Mouse (Mus musculus) left cerebral cortex, postnatal 25 days (tissue): ENCODE data around the gene Sbf2. TPM values are rescaled to one million over a fixed set of nuclear protein-coding genes. Genes with fewer than 3 reads are reported as not detected.

Source experiments
- DNase-seq, 2 experiments: peaks; one replicate each; pipeline ENCODE4 v3.0.0; 2022; ENCODE audit warnings: low spot score in 2 of 2, mixed read lengths in 1 of 2
- intact Hi-C: fragments of 180-260 bp; cut with DNase I; formaldehyde crosslinking; loops from one replicate; pipeline ENCODE4 v1.15.1; 2025
- total RNA-seq, 2 experiments: library from RNA; stranded (reverse); gene quantifications; 2 replicates each; pipeline ENCODE4 v1.2.3; 2021

Gene Sbf2
- total RNA-seq, 2 experiments from 2014 or later = 58.3 to 70.2 TPM

DNA sequence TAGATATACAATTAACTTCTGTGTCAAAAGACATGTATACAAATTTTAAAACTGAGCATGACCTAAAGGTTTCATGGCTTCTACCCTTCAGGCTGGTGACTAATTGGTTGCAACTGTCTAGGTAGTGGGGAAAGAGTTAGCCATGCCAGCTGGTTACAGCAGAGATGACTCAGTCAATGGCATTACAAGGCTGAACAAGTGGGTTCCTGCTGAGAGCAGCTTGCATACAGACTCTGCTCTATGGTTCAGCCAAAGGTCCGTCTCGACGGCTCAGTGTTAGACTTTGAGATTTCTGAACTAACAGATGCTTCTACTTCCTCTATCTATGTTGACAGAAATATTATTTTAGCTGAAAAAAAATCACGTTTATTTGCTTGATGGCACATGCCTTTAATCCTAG, 277.1 kb downstream of the Sbf2 start:
- peak in 1 of 2 experiments; percentile 39 for DNase-seq
- intact Hi-C loops = no loop called here

GRCm38 (mm10) chr7:110325381-110326110, 289.2 kb downstream of the Sbf2 start:
- intact Hi-C loops = no loop called here
- no peak for DNase-seq

GRCm38 (mm10) chr7:110324852-110325251, 289.9 kb downstream of the Sbf2 start:
- intact Hi-C loops = no loop called here

DNA sequence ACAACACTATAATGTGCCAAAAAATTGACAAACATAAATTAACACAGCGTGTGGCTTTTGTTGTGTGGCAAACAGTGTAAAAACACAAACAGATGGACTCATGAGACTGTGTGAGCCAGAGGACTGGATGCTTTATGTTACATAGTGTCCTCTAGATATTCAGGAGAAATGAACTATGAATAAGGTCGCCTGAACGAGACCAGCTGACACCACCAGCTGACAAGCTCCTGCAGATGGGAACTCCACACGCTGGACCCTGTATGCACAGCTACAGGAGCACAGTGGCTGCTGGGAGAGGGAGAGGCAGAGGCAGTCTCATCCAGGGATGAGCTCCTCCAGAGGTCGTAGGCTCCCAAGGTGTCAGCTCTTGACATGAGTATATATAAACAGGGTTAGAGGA, 293.6 kb downstream of the Sbf2 start:
- intact Hi-C loops = no loop called here
- no peak for DNase-seq

More at GRCm38 (mm10) chr7:110324852-110325251, 289.9 kb downstream of the Sbf2 start:
- DNase-seq = no peak

- DNase-seq = no peak
These were observed 295.7 kb downstream of the Sbf2 start for GRCm38 (mm10) chr7:110318971-110319519.

DNA sequence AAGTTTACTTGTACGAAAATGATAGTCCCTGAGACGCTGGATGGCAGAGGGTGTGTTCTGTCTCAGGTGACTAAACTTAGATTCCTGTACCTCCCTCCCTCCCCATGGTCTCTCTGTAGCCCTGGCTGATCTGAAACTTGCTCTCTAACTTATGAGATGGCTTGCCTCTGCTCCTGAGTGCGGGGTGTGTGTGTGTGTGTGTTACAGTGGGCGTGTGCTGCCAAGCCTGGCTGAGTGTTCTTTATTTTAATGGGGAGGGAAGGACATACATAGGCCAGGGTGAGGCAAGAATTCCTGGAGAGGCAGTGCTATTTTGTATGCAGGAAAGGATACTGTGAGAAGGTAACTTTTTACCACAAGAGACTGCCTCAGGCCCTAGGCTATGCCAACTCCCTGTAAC, 297.3 kb downstream of the Sbf2 start:
- intact Hi-C loops = no loop called here
- DNase-seq = no peak

More at GRCm38 (mm10) chr7:110318971-110319519, 295.7 kb downstream of the Sbf2 start:
- intact Hi-C loops = no loop called here

DNA sequence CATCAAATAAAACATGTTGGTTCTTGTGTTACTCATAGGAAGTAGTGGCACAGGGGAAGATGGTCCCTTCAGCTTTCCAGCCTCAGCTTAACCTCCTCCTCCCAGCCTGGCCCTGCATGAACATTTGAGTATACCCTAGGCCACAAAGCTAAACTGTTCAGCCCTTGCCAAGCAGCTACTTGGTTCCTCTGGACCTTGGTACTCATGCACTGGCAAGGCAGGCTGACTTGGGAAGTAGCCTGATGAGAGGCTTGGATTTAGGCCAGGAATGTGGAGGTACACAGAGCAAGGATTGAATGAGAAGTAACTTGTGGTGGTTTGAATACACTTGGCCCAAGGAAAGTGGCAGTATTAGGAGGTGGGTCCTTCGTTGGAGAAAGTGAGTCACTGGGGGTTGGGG, 299.4 kb downstream of the Sbf2 start:
- intact Hi-C loops = no loop called here
- DNase-seq = no peak

- DNase-seq = no peak
- intact Hi-C loops = no loop called here
These were observed 300.3 kb downstream of the Sbf2 start for GRCm38 (mm10) chr7:110314401-110314890.

DNA sequence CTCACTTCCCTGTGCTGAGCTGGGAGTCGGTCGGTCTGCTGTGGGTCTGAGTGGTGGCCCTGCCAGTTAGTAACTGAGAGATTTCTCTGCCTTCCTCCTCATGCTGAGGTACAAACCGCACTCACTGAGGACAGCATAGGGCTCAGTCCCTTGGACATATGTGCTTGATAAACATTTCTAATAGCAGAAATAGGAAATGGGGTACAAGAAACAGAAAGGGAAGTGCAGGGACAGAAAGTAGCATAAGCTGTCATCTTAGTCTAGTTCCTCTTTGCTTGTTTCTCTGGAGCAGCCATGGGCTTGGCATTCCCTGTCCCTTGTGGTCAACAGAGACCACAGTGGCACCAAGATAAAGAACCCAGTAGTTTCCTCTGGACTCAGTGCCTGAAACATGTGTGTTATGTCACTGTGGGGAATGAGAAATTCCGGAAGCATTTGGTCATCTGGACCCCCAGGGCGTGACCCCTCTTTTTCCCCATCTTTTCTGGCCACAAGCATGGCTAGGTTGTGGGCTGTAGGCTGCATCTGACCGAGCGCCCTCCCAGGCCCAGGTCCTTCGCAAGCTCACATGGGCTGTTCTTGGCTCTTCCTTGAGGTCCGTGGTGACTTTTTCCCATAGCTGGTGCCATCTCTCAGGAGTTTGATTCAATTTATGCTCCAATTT, 301.2 kb downstream of the Sbf2 start:
- intact Hi-C loops = no loop called here
- DNase-seq = peak in 1 of 2 experiments; percentile 8

DNA sequence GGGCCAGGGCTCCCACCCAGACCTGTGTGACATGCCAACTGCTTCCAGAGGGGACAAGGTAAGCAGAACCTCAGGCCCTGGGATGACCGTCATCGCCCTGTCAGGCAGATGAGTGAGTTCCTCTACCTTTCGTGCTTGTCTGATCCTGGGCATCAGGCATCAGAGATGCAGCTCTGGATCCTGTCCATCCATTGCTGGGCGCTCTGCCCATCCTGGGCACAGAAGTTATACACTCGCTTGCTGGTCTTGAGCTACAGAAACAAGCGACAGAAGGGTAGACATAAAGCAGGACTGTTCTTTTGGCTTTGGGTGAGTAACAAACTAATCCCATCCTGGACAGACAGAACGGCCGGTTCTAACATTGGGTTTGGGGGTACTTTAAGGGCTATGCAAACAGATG, 305.5 kb downstream of the Sbf2 start:
- intact Hi-C loops = no loop called here
- no peak for DNase-seq

GRCm38 (mm10) chr7:110307741-110308140, 307.0 kb downstream of the Sbf2 start:
- intact Hi-C loops = no loop called here
- DNase-seq = no peak

GRCm38 (mm10) chr7:110306281-110306680, 308.4 kb downstream of the Sbf2 start:
- intact Hi-C loops = no loop called here
- DNase-seq = no peak

GRCm38 (mm10) chr7:110305486-110305885, 309.2 kb downstream of the Sbf2 start:
- DNase-seq = no peak

DNA sequence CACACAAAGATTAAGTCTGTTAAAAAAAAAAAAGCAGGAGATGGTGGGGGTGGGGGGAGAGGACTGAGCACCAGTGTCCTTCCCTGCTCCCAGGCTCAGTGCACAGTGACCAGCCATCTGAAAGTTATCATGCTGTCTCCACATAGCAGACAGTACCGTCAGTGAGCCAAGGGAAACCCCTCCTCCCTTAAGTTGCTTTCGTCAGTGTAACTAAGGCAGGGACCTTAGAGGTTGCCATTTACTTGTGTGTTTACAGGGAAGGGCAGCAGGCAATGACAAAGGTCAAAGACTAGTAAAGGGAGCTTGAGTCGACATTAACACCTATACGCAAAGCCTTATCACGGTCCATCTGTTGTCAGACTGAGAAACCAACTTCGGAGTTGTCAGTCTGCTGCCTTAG, 311.8 kb downstream of the Sbf2 start:
- intact Hi-C loops = no loop called here
- no peak for DNase-seq

More at GRCm38 (mm10) chr7:110305486-110305885, 309.2 kb downstream of the Sbf2 start:
- intact Hi-C loops = no loop called here

DNA sequence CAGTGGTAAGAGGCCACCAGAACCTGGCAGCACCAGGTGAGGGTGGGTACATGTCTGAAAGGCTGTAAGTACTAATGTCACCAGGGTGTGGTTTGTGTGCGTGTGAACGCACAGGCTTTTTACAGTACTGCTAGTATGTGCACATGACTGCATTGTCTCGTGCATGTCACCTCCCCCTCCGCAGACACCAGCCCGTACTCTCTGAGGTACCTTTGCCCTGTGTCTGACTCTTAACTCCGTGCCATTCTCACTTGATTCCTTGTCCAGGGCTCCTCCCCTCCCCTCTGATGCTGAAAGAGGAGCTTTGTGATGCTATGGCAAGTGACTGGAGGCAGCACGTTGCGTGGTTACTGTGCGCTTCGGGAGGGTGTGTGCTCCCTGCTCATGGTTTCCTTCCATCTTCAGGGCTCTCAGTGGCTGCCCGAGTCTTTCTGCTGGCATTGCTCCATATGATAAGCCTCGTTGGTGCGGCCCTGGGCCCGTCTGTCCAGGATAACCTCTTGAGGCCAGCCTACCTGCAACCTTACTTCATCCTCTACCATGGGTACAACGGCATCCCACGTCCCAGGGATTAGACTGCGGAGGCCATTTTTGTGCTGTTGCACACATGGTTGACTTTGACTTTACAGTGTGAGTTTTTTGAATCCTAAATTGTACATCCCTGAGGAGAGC, 315.8 kb downstream of the Sbf2 start:
- intact Hi-C loops = no loop called here
- no peak for DNase-seq

DNA sequence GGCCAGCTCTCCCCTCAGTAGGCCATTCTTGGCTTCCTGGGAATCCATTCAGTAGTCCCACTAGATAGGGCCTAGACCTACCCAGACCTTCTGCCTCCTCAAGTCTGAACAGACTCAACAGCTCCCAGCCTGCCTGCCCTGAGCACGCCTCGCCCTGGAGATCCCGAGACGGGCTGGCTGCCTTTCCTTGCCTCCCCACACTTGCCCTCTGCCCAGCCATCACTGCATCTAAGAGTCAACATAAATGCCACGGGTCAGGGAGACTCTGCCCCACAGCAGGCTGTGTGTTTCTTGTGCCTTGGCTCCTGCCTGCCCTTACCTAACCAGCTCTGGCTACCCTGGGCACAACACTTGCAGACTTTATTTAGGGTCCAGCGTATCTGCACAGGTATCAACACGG, 316.6 kb downstream of the Sbf2 start:
- intact Hi-C loops = no loop called here
- DNase-seq = no peak

GRCm38 (mm10) chr7:110297611-110298010, 317.1 kb downstream of the Sbf2 start:
- DNase-seq = no peak
- intact Hi-C loops = no loop called here

DNA sequence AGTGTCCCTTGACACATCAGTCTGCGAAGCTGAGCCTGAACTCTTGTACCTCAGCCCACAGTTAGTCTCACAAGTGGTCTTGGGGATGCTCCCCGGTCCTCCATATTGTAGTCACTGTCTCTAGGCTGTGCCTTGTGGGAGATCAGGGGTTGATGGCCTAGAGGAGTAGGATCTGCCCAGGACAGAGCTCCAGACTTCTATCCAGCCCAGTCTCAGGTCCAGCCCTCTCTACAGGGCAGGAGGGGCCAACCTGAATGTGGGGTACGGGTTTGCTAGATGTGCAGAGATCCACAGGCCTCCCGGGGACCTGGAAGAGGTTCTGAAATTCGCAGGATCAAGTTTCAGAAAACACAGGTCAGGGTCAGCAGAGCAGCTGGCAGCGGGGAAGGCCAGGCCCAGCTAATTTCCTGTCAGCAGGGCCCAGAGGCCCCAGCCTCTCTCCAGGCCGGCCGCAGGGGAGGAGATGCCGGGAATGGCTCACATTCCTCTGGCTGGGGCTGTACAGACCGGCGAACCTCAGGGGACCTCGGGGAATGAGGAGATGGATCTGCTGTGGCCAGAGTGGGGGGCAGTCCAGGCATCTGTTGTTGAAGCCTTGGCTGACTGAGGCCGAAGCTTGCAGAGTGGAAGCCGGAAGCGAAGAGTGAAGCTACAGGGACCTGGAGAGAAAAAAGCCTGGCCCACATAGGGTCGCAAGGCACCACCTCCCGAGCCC, 317.7 kb downstream of the Sbf2 start:
- intact Hi-C loops = no loop called here
- no peak for DNase-seq

GRCm38 (mm10) chr7:110289647-110290046, 325.1 kb downstream of the Sbf2 start:
- no peak for DNase-seq
- intact Hi-C loops = loop anchor here (5.0 kb wide), 2 partner anchors 258 to 513 kb away; no protein-coding TSS in a partner anchor
